Mouse (Mus musculus): Measurements from ENCODE around the gene 0610040J01Rik.

Gene 0610040J01Rik

DNA sequence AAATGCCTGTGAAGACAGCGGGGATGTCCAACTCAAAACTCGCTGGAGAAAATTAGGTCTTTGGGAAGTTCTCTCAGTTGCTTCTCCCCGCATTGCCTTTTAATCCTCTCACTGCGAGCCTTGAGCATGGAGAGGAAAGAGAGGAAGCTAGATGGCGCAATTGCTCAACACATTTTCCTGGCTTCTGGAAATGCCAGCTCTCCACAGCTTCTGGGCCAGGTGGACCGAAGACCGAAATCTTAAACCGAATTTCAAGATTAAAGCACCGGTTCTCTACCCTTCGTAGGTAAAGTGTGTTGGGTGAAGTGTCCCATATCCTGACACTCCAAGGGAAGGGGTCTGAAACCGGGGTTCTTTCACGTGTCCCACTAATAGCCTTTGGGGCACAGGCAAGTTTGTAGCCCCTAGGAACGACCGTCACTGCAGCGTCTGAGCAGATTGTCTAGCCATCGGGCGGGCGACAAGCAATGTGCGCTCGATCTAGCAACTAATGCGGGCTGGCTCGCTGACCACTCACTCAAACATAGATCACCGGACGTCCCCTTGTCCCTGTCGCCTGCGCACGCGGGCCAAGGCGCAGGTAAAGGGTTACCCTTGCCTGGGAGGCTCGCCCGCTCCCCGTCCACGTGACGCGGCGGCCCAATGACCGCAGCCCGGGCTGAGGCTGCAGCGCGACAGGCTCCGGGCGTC is at the start of gene 0610040J01Rik:
0610040J01Rik (plus strand) TSS at position 545 of the 690 bp plus-strand sequence.
- DNase-seq (ENCODE audit: low spot score), result no peak

DNA sequence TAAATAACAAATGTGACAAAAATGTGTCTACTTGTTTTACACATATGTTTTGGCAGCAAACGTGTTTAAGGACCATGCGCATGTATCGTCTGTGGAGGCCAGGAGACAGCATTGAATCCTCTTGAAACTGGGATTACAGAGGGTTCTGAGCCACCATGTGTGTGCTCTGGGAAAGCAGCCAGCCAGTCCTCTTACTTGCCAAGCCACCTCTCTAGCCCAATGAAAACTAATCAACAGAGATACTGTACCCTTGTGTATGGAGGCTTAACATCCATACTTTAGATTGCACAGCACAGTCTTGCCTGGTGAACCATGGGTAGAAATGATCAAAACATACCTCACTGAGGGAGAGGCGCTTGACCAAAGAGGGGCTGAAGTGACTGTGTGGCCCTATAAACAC is 46.3 kb upstream of the 0610040J01Rik start:
- DNase-seq (ENCODE audit: low spot score), result no peak

DNA sequence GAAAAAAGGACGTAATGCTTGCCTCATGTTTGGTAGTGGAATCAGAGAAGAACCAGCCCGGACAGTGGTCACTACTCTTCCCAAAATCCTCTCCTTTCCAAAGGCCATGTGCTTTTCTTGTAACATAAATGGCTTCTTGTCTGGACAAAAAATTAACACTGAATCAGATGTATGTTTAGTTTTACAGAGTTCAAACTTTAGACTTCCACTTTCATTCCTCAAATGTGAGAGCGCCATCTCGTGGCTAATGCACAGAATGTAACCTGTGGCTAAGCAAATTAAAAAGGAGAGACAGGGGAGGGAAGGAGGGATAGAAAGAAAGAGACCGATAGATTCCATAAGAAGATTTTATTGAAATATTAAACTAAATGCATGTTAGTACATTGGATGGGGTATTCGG is 45.4 kb upstream of the 0610040J01Rik start:
- no peak for DNase-seq (ENCODE audit: low spot score)

DNA sequence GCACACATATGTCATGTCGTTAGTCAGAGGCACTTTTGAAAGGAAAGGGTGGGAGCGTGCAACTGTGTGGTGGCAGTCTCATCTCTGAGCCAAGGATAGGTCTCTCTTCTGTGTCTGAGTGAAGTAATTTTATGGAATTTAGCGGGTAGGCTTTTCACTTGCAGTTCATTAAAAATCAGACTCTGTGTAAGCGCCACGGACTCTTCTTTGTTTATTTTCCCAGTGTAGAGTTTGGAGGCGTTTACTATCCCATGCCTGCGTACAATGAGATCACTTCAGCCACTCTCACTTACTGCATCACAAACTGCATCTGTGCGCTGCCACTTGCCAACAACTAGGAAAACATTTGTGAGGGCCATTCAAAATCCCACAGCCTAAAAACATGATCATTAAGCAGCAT is 44.7 kb upstream of the 0610040J01Rik start:
- no peak for DNase-seq (ENCODE audit: low spot score)

DNA sequence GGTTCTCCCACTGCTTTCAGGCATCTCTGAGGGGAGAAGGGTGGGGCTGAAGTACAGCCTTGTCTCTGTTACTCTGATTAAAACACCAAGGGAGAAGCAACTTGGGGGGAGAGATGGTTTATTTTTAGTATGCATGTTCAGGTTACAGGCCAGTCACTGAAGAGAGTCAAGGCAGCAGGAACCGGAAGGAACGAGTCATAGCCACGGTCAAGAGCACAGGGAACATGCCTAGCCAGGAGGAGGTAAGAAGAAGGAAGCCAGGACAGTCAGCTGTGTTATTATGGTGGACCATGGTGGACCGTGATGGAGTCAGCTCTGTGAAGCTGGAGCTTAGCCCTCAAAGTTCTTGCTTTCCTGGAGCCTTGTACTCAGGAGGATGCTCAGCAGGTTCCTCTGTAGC is 43.9 kb upstream of the 0610040J01Rik start:
- no peak for DNase-seq (ENCODE audit: low spot score)

DNA sequence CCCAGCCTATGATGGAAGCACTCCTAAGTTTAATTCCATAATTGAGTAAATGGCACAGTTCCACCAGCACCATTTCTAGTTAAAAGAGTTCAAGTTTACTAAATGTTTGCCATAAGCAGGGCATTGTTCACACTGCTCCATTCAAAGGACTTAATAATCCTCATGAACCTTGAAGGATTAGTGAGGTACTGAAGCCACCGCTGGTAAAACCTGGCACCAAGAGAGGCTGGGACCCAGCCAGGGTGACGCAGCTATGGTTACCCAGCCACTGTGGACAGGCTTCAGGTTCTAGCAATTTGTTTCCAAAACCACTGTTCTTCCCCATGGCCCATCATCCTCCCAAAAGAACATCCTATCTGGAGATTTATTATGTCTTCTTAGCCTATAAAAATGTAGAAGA is 39.2 kb upstream of the 0610040J01Rik start:
- DNase-seq (ENCODE audit: low spot score), result no peak

DNA sequence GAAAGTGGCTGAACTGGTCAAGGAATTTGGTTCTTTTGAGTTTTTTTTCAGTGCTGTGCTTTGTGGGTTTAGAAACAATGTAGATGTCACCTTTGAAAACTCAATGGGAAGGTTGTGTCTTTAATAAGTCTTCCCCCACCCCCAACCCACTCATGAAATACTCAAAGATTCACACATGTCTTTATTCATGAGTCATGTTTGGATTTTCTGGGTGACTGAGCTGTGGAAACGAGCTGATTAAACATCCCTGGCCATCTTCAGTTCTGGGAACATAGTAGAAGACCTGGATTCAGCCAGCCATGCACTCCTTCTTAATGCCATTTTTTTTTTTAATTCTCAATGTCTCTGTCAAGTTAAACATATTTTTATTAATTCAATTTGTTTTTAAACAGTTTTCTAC is 38.6 kb upstream of the 0610040J01Rik start:
- no peak for DNase-seq (ENCODE audit: low spot score)

DNA sequence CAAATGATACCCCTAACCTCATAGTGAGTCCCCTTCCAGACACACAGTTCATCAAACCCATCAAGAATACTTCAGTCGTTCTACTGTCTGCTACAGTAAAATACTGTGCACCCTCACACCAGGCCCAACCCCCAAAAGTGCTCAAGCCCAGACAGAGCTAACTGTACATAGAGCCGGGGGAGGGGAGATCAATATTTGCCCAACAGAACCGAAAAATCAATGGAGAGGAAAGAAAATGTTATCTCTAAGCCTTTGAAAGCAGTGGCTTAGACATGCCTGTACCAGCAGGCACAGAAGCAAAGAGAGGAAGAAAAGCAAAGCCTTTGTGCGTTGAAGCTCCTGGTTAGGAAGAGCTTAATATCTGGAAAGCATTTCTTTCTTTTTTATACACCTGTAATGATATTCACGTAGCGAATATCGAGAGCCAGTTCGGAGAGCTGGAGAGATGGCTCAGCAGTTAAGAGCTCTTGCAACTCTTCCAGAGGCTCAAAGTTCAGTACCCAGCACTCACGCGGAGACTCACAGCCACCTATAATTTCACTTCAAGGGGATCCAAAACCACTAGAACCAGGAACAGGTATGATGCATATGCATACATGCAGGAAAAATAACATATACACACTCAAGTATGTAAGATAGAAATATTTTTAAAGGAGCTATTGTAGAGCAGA is 23.9 kb upstream of the 0610040J01Rik start:
- no peak for DNase-seq (ENCODE audit: low spot score)

DNA sequence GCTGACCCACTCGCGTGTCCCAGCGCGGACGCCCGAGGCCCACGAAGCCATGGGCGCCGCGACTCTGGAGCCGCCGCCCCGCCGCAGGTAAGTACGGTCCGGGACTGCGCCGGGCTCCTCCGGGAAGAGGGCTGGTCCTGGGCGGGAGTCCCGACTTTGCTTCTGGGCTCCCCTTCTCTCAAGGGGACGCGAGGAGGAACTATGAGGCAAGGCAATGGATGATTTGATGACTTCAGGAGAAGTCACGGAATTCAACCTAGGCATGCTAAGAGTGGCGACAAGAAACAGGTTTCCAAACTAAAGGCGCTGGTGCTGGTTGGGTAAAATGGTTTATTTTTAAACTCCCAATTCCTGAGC is 324 bp downstream of the 0610040J01Rik start:
- no peak for DNase-seq (ENCODE audit: low spot score)

DNA sequence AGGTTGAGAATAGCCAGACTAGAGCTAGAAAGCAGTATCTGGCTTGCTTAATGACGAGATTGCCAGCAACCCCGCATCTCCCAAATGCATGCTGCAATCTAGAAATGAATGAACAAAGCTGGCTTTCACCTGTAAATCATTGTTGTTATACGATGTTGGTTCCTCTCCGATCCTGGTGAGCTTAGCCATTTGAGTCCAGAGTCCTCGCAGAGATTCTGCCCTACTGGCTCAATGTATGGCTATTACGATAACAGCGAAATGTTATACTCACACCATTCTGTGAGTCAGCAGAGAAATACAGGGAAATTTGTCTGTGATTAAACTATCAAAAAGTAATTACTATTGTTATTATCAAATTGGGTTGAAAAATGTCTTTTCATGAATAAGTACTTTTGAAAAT is 4.5 kb downstream of the 0610040J01Rik start:
- no peak for DNase-seq (ENCODE audit: low spot score)

DNA sequence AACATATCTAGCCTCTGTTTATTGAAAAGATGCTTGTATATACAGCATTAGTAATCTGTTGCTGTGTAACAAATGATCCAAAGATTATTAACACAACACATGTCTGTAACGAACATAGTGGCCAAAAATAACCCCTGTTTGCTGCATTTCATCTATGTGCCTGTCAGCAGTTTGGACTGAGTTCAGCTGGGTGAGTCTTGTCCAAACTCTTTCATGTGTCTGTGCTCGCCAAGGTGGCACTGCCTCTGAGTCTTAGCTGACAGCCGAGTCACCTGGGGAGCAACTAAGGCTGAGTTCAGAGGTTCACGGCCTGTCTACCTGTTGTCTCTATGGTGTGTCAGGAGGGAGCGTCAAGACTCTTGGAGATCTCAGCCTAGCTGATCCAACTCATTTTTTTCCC is 5.1 kb downstream of the 0610040J01Rik start:
- no peak for DNase-seq (ENCODE audit: low spot score)

DNA sequence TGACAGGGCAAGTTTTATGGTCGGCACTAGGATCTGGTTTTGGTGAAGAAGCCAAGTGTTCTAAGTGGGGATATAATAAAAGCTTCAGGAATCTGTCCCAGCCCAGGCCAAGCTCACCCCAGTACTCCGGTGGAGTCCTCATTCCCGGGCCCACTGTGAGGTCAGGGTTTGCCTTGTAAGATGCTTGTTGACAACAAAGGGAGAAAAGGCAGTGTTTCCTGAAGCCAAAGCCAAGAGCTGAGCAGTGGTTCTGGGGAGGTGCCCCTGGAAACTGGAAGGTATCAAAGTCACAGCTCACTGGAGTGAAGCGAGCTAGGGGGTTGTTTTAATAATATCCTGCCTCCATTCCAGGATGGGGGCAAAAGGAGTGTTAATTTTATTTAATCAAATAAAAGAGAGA is 6.8 kb downstream of the 0610040J01Rik start:
- no peak for DNase-seq (ENCODE audit: low spot score)

DNA sequence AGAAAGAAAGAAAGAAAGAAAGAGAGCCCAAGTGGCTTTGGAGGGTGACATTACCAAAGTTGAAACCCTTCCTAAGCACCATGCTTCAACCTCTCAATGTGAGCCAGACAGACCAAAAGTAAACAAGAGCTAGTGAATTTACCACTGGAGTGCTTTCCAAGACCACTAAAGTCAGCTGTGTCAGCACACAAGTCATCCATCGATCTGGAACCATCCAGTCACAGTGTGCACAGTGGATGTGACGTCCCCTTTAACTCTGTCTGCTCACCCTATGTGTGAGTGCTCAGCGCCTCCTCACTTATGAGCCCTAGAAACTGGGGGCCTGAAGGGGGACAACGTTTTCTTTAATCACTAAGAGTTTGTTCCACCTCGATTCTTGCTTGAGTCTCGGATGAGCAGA is 7.4 kb downstream of the 0610040J01Rik start:
- DNase-seq (ENCODE audit: low spot score), result no peak

DNA sequence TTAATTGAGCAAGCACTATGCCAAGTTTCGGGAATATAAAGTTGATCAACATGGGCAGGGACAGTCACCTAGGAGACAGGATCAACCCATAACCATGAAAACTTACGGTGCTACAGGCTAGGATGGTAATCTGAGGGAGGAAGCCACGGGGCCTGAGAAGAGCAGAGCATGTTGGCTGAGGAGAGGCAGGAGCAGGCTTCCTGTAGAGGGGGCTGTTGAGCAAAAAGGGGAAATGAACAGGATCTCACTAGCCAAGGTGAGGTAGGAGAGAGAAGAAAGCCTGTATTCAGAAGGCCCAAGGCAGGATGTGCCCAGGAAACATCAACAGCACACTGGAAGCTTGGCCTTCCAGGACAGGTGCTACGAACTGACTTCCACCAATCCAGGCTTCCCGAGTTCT is 9.0 kb downstream of the 0610040J01Rik start:
- DNase-seq (ENCODE audit: low spot score), result no peak

DNA sequence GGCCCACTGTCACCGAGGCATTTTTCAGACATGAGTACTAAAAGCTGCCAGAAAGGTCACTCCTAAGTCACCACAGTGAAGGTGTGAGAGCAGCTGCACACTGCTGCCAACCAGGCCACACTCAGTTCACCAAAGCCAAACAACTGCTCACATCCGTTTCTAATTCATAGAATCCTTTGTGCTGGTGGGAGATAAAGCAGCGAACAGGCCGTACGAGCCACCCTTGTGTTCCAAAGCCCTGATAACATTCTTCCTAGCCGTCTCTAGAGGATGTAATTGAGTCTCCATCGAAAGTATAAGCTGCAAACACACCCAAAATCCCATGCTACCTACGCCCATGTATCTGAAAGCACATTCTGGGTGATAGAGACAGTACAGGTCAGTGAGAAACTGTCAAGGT is 9.7 kb downstream of the 0610040J01Rik start:
- DNase-seq (ENCODE audit: low spot score), result no peak

DNA sequence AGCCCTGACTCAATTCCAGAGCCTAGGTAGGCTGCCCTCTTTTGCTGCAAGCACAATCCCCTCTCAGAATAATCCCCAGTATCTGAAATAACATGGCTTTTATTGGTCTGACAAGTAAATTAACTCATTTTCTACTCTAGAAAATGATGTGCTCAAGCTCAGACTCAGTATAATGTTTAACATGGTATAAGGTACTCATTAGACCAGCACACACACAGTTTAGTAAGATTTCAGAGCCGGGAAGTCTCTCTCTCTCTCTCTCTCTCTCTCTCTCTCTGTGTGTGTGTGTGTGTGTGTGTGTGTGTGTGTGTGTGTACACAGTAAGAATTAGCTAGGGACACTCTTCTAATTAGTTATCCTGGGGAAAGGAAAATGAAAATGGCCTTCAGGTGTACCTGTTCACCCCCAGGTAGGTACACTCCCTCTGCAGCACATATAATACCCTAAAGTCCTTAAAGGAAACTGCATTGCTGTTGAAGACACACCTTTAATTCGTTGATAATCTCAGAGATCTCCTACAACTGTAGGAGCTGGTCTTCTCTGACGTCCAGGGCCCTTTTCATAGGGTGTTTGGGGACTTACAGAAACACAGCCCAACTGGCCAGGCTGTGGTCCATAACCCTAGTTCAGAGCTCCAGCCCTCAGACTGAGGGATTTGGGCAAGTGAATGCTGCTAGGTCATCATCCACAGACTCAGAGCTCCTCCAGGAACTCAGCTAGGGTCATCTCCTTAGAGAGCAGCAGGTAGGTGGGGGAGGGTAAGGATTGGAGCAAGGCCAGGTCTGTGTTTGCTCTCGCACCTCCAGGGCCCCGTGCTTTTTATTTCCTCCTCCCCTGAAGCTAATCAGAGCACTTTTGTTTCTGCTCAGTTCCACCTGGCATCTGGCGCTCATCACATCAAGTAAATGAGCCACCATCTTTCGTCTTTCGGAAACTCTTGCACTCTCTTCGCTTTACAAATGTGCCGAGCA is 11.5 kb downstream of the 0610040J01Rik start:
- DNase-seq (ENCODE audit: low spot score), result no peak

DNA sequence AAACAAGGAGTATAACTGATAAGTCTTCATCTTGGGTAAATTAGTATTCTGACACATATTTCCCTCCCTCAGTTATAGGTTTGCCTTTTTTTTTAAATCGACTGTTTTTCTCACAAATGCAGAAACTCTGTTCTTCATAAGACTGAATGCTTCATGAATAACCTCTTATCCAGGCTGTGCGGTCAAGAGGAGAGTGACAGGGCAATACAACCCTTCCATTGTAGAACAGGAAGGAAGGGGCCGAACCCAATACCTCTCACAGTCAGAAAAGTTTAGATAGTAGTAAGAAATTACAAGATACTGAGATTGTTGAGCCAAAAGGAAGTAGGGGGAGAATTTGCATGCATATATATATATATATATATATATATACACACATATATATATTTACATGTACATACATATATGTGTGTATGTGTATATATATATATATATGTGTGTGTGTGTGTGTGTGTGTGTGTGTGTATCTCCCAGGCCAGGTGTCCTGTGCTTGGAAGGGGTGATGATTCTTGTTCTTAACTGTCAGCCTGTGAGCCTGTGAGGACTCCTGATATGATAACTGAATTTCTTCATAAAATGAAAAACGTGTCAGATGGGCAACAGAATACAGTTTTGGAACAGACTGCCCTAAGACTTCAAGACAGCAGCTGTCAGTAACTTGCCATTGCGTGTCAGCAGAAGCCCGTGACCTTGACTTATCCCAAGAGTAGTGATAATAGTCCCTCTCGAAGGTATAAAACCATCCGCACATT is 12.6 kb downstream of the 0610040J01Rik start:
- DNase-seq (ENCODE audit: low spot score), result no peak

DNA sequence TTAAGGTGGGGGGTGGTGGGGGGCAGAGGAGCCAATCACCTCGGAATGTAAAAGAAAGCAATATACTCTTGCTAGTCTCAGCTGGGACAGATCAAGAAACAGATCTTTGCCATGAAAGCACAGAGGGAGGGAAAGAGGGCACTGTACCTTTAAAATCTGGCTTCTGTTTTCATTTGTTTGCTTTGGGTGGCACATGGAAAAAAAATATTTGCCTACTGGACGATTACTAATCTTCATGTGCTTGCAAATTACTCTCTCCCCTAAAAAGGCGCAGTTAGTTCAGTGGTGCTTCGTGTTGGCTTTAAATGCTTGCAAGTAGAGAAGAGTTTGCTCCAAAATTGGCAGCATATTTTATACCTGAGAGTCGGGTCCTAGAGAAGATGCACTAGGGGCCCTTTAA is 13.7 kb downstream of the 0610040J01Rik start:
- no peak for DNase-seq (ENCODE audit: low spot score)

DNA sequence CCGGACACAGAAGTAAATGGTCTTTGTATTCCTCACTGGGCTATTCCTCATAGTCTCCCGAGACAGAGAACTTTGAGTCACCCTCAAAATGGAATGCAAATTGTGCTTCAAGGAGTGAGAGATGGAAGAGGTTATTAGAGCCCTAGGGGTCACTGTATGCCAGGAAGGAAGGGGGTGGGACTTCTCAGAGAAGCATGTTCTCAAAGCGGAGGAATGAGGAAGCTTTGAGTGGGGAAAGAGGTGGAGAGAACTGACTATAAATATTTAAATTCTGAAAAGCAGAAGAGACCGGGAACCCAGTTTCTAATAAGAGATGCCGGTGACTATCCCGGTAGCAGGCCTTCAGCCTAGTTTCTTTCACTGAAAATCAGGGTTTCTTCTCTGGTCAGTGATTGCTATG is 14.8 kb downstream of the 0610040J01Rik start:
- no peak for DNase-seq (ENCODE audit: low spot score)

DNA sequence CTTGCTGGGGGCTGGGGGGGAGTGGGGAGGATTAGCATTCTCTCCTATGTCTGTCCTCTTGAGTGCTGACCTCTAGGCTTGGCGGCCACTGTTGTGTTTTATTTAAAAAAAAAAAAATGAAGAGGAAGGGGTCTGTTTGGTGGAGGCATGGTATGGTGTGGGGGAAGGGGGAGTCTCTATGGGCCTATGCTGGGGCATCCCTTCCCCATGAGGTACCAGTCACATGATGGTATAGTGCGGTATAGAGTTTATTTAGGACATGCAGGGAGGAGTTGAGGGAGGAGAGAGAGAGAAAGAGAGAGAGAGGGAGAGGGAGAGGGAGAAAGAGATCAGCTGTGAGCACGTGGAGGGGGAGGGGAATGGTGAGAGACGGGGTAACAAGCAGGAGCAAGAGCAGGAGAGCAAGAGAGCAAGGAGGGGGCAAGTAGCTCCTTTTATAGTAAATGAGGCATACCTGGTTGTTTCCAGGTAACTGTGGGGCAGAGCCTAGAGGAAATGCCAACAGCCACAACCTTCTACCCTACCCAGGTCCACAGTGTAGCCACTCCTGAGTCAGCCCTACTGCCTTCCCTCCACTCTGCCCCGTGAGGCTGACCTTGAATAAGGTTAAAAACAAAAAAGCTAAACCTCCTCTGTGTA is 15.4 kb downstream of the 0610040J01Rik start:
- no peak for DNase-seq (ENCODE audit: low spot score)

DNA sequence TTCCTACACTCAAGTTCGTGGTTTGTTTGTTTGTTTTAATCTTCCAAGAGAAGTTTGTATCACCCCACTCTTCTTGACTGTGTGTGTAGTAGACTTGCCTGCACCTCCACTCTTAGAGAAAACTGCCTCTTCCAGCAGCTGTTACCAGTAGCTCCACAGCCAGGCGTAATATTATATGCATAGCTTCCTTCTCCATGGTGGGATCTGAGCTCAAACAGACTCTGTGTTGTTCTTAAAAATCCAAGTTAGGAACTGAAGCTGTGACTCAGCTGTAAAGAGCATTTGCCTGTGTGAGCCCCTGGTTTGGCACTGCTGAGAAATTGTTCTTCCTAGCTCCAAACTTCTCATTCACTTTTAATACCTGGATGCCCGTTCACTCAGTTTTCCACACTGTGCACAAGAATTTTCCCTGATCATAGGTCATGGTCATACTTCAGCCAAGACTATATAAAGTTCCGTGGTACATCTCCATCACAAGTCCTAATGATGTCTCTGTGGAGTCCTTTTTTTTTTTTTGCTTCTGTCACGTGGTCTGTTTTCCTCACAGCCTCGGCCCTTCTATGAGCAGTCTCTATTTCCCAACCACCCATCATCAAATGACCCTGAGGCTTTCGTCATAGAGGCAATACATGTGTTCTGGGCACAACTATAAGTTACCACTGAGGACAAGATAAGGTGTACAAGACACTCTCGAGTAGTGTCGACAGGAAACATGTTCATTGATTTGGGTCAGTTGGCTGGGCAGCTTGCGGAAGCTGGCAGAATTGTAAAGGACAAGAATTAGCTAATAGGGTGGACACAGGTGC is 16.4 kb downstream of the 0610040J01Rik start:
- DNase-seq (ENCODE audit: low spot score), result no peak

Data from MN1 (cell line).